Mouse (Mus musculus) olfactory bulb, adult 2 months (tissue): Measurements from ENCODE around the gene Ebf3.

Experiments
- CTCF ChIP-seq: fragments of 200-500 bp; IDR thresholded peaks from 2 replicates; pipeline ENCODE4 v1.5.1; 2012; ENCODE audit warnings: low read depth, mild to moderate bottlenecking, low read length, moderate library complexity; ENCODE audit not compliant: insufficient read depth
- POLR2A ChIP-seq: fragments of 200-500 bp; IDR thresholded peaks from 2 replicates; pipeline ENCODE4 v1.6.1; 2012; ENCODE audit warnings: mild to moderate bottlenecking, low read depth, low read length, moderate library complexity; ENCODE audit not compliant: insufficient read depth

DNA sequence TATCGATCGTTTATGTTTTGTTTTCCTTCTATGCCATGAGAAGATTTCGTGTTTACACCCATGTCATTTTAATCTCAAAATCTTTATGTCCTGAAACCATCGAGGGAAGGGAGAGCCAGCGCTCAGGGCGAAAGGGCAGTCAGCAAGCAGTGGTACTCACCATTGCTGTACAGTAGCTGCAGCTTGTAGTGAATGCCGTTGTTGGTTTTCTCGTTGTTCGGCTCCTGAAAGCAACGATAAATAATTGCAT is 1.4 kb downstream of the Ebf3 start:
- TF ChIP-seq POLR2A (no peak), CTCF (no peak)
